Mouse (Mus musculus) erythroblast, embryonic 14.5 days (primary cell): ENCODE measurements around the gene 4931428L18Rik. TPM values are rescaled to one million over a fixed set of nuclear protein-coding genes. Genes with fewer than 3 reads are reported as not detected.

Source experiments
- H3K27me3 ChIP-seq: 2 replicates; pipeline ENCODE4 v1.6.1; 2012; ENCODE audit warnings: inconsistent platforms; ENCODE audit not compliant: control insufficient read depth
- H3K36me3 ChIP-seq: 2 replicates; pipeline ENCODE4 v1.6.1; 2012; ENCODE audit warnings: mild to moderate bottlenecking, inconsistent platforms; ENCODE audit not compliant: control insufficient read depth
- H3K4me1 ChIP-seq: 2 replicates; pipeline ENCODE4 v1.6.1; 2012; ENCODE audit warnings: inconsistent platforms; ENCODE audit not compliant: control insufficient read depth
- H3K4me3 ChIP-seq: replicated peaks from 2 replicates; pipeline ENCODE3; 2012; ENCODE audit warnings: moderate library complexity, mild to moderate bottlenecking, inconsistent platforms
- H3K9me3 ChIP-seq: 2 replicates; pipeline ENCODE4 v1.6.1; 2012; ENCODE audit warnings: low read length, inconsistent platforms, mixed read lengths; ENCODE audit not compliant: control insufficient read depth
- GATA1 ChIP-seq: IDR thresholded peaks from 2 replicates; pipeline ENCODE4 v1.6.1; 2012; ENCODE audit warnings: low read length, inconsistent platforms, mixed read lengths
- TAL1 ChIP-seq: IDR thresholded peaks from 3 replicates; pipeline ENCODE4 v1.6.1; 2012; ENCODE audit warnings: low read length, inconsistent platforms, mixed read lengths
- polyA plus RNA-seq: library from polyadenylated mRNA; stranded (reverse); fragments of >175 nt; gene quantifications from 2 replicates; pipeline ENCODE4 v1.2.3, GENCODE M21; 2012

4931428L18Rik gene
- polyA plus RNA-seq, 1 experiment, result not detected

GRCm38 (mm10) chr1:31156185-31156584, 66.3 kb downstream of the 4931428L18Rik start:
- no peak for TF ChIP-seq GATA1
- TF ChIP-seq TAL1, result no peak
- Histone ChIP-seq H3K4me3 (no peak overlapping the region), H3K27me3 (no peaks in the 10 kb centered on the region), H3K4me1 (no peaks in the 10 kb centered on the region), H3K36me3 (no peaks in the 10 kb centered on the region), H3K9me3 (no peaks in the 10 kb centered on the region)

GRCm38 (mm10) chr1:31153793-31154349, 68.6 kb downstream of the 4931428L18Rik start:
- no peaks in the 10 kb centered on the region for H3K36me3 ChIP-seq
- TF ChIP-seq GATA1 (no peak), TAL1 (no peak)
- H3K27me3 ChIP-seq, result no peaks in the 10 kb centered on the region
- H3K4me1 ChIP-seq, result no peaks in the 10 kb centered on the region
- H3K9me3 ChIP-seq, result no peaks in the 10 kb centered on the region
- H3K4me3 ChIP-seq, result no peak overlapping the region

GRCm38 (mm10) chr1:31152799-31153426, 69.6 kb downstream of the 4931428L18Rik start:
- no peak overlapping the region for H3K4me3 ChIP-seq
- H3K9me3 ChIP-seq, result no peaks in the 10 kb centered on the region
- no peaks in the 10 kb centered on the region for H3K27me3 ChIP-seq
- TF ChIP-seq GATA1, result no peak
- no peaks in the 10 kb centered on the region for H3K4me1 ChIP-seq
- H3K36me3 ChIP-seq, result no peaks in the 10 kb centered on the region

GRCm38 (mm10) chr1:31150546-31150945, 71.9 kb downstream of the 4931428L18Rik start:
- Histone ChIP-seq H3K36me3 (no peaks in the 10 kb centered on the region), H3K27me3 (no peaks in the 10 kb centered on the region), H3K4me3 (no peak overlapping the region), H3K4me1 (no peaks in the 10 kb centered on the region), H3K9me3 (no peaks in the 10 kb centered on the region)
- TF ChIP-seq GATA1 (no peak), TAL1 (no peak)

- TF ChIP-seq GATA1 (no peak), TAL1 (no peak)
Observed at GRCm38 (mm10) chr1:31149671-31150070, 72.8 kb downstream of the 4931428L18Rik start.

GRCm38 (mm10) chr1:31143571-31143970, 78.9 kb downstream of the 4931428L18Rik start:
- Histone ChIP-seq H3K4me1 (no peaks in the 10 kb centered on the region), H3K27me3 (no peaks in the 10 kb centered on the region), H3K36me3 (no peaks in the 10 kb centered on the region), H3K4me3 (no peak overlapping the region), H3K9me3 (no peaks in the 10 kb centered on the region)
- TF ChIP-seq TAL1 (no peak), GATA1 (no peak)

More at GRCm38 (mm10) chr1:31149671-31150070, 72.8 kb downstream of the 4931428L18Rik start:
- Histone ChIP-seq H3K4me3 (no peak overlapping the region), H3K27me3 (no peaks in the 10 kb centered on the region), H3K9me3 (no peaks in the 10 kb centered on the region), H3K4me1 (no peaks in the 10 kb centered on the region), H3K36me3 (no peaks in the 10 kb centered on the region)

- H3K4me1 ChIP-seq, result no peaks in the 10 kb centered on the region
- H3K27me3 ChIP-seq, result no peaks in the 10 kb centered on the region
- no peaks in the 10 kb centered on the region for H3K9me3 ChIP-seq
- H3K4me3 ChIP-seq, result no peak overlapping the region
- no peaks in the 10 kb centered on the region for H3K36me3 ChIP-seq
- TF ChIP-seq GATA1 (no peak), TAL1 (no peak)
Observed at GRCm38 (mm10) chr1:31142288-31143094, 80.0 kb downstream of the 4931428L18Rik start.

GRCm38 (mm10) chr1:31138387-31138786, 84.1 kb downstream of the 4931428L18Rik start:
- no peak overlapping the region for H3K4me3 ChIP-seq
- no peaks in the 10 kb centered on the region for H3K4me1 ChIP-seq
- no peaks in the 10 kb centered on the region for H3K36me3 ChIP-seq
- H3K27me3 ChIP-seq, result no peaks in the 10 kb centered on the region
- TF ChIP-seq GATA1 (no peak), TAL1 (no peak)
- no peaks in the 10 kb centered on the region for H3K9me3 ChIP-seq

GRCm38 (mm10) chr1:31113466-31113865, 109.0 kb downstream of the 4931428L18Rik start:
- Histone ChIP-seq H3K4me3 (no peak overlapping the region), H3K36me3 (no peaks in the 10 kb centered on the region), H3K4me1 (no peaks in the 10 kb centered on the region), H3K27me3 (no peaks in the 10 kb centered on the region), H3K9me3 (peaks cover 2% of the 10 kb centered on the region; the same call in 1 of the 2 replicates)
- TF ChIP-seq TAL1, result no peak
- TF ChIP-seq GATA1, result no peak
